Mouse (Mus musculus) testis, postnatal 10 days (tissue): ENCODE measurements at regions not wholly inside any gene's neighbourhood (a gene's known extent, or its start where the extent isn't known, plus 50 kb on each side); places are given as distances from the start of the nearest gene placed in this dataset.
A peak's percentile ranks its signal among the peaks of the same experiment; 100 is the strongest.
"Not testable (repeated sequence)": the region's sequence is repeated elsewhere in the genome, so short reads cannot be mapped to it uniquely, and the experiment has no call there.

Experiments
- DNase-seq: peaks from one replicate; pipeline ENCODE4 v3.0.0; 2021; ENCODE audit warnings: low spot score

DNA sequence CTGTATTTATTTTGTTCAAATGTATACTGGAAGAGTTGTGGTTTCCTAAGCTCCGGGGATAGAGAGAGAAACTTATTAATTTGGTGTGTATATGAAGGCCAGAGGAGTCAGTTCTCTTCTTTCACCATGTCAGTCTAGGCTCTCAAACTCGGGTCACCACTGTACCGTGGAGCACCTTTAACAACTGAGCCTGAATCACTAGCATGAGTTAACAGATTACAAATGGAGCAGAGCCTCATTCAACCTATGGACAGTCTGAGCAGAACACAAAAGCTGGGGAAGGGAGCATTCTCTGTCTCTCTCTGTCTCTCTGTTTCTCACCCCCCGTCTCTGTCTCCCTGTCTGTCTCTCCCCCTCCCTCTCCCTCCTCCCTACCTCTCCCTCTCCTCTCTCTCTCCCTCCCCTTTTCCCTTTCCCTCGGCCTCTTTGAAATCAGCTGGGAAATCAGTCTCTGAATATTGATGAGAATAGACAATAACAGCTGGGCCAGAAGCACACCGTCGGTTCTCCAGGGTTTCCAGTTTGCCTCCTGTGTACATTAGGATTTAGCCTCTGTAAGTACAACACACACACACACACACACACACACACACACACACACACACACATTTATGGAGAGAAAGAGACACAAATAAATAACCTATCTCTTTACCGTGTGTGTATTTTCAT lies 200.4 kb upstream of the 1700056E22Rik start:
- no peak for DNase-seq

DNA sequence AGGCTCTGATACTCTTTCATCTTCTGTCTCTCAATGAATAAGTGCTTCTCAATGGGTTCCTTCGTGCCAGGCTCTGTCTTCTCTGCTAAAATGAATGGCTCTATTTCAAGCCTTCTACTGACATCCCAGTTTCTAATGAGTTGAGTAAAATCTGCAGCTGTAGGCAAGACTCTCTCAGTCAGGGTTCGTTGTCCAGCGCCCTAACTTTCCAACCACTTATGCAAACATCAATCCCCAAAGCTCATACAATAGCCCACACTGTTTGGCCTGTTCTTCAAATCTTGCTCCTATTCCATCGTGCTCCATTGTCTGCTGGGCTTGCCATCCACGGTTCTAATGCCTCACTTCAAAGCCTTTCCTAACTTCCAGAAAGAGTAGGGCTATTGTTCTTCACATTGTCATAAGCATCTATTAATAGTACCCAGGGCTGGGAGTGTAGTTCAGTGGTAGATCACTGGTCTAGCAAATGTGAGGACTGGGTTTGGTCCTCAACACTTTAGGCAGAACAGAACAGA lies 199.7 kb upstream of the 1700056E22Rik start:
- DNase-seq, result no peak

DNA sequence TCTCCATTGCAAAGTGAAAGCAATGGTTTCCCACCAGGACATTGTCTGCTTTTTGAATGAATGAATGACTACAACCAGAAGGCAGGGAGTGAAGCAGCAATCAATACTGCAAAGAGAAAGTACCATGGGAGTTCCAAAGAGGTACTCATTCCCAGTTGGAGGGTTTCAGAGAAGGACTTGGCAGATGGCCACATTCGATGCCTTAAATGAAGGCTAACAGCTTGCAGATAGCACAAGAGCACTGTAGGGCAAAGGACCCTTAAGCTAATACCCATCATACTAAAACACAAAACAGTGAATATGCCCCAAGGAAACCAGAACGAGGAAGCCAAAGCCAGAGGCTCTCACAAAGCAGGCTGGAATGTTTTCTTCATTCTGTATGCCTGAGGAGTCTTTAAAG lies 188.2 kb upstream of the 1700056E22Rik start:
- DNase-seq, result no peak

DNA sequence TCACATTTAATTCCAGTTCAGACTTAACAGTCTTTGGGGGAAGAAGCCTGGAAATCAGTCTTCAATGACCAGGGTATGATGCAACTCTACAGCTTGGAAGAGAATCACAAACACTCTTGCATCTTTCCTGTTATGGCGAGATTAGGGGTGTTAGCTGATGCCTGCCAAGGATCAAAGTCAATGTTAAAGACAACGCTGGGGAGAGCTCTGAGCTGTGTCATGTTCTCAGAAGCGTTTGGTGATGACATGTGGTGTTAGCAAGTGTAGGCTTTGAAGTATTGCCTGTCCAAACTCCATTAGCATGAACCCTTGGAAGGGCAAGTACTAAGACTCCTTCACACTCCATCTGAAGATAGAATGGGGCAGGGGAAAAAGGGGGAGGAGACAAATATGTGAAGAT lies 187.7 kb upstream of the 1700056E22Rik start:
- no peak for DNase-seq

DNA sequence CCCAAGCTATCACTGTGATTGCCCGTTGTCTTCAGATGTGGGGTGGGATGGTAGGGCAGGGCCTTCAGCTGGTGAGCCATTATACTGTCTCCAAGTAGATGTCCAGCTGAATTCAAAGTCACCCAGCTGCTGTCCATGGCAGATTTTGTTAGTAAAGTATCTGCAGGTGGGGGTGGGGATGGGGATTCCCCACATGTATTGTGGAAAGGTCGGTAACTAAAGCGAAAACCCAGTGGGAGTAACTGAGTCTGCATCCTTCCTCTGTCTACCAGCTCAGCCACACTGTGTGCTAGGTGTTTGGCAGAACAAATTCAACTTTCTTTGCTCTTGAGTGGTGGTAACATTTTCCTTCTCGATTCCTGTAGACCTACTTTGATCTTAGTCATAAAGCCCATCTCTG lies 163.2 kb upstream of the 1700056E22Rik start:
- DNase-seq, result no peak

DNA sequence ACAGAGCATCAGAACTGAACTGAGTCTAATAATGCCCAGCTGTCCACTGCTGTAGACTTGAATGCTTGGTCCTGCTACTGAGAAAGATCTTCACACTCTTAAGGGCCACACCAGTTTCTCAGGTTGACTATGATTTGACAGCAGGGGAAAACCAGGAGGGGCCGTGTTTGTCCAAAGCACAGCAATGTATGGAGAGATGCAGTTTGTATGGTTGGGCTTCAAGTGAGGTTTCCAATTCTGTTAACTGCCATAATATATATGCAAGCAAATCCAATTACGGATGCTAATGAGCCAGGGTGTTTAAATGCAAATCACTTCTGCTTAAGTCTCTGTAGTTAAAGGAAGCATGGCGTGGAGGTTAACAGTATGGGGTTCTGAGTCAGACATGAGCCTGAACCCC lies 157.2 kb upstream of the 1700056E22Rik start:
- DNase-seq, result no peak

DNA sequence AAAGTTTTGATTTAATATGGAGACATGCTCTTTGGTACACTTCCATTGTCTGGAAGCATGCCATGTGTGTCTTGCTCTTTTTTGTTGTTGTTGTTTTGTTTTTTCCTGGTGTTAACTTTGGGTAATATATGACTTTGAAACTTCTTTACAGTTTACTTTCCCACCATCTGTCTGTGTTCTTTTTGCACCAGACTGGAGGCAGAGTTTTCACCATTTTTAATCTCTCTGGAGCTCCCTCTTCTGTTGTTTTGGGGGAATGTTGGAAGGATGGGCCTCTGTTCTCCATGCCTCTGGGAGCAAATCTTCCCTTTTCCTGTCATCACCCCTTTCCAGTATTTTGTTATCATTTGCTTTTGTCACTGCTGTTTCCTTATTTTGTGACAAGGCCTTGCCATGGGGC lies 153.5 kb upstream of the 1700056E22Rik start:
- no peak for DNase-seq

DNA sequence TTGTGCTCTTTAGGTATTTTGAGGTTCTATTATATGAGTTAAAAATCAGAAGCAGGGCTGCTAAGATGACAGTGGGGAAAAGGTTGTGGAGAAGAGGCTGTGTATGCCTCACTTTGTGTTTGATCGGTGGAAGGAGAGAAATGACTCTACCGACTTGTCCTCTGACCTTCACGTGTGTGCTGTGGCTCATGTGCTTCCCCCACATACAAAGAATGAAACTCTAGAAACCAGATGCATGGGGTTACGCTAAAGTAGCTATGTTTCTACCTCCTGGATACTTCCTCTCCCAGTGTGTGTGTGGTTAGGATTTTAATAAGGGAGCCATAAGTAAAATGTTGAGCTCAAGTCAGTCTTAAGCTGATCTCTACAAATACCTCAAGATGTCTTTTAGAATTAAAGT lies 148.1 kb upstream of the 1700056E22Rik start:
- DNase-seq, result no peak

DNA sequence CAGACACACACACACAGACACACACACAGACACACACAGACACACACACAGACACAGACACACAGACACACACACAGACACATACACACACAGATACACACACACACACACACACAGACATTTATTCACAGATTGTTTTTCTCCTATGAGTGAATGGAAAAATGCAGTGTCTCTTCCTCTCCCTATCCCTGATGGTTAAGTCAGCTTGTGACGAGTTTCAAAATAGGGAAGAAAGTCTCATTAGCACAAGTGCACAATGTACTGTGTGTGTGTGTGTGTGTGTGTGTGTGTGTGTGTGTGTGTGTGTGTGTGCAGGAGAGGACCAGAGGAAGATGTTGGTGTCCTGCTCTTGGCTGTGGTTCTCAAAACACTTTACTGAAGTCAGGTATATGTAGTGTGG lies 140.3 kb upstream of the 1700056E22Rik start:
- peak; percentile 16 for DNase-seq

DNA sequence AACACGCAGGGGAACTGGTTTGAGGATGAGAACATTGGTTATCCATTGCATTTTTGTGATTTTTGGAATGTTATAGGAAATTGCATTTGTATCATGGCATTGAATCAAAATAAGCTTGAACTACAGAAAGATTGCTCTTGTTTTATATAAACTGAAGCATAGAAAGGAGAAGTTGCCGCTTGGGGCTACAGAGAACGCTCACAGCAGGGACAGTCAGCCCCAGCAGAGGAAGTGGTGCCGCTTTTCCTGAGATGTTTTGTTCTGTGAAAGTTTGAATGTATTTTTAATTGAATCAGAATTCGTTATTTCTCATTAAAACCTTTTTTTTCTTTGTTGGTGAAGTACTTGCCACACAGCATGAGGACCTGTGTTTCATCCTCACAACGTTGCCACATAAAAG lies 139.6 kb upstream of the 1700056E22Rik start:
- no peak for DNase-seq

DNA sequence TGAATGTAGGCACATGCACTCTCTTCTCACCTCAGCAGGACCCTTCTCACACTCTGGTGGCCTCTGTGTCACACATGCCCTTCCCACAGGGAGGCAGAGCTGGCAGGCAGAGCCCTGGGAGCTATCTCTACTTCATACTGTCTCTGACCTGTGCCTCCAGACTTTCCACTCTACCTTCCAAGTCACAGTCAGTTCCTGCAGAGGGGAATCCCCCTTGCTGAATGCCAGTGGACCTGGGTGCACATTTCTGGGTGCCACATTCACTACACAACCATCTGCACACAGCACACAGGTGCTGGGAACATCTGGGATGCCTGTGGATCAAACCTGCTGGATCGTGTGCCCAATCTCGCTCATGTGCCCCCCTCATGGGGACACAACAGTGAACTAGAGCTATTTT lies 138.9 kb upstream of the 1700056E22Rik start:
- peak; percentile 21 for DNase-seq

DNA sequence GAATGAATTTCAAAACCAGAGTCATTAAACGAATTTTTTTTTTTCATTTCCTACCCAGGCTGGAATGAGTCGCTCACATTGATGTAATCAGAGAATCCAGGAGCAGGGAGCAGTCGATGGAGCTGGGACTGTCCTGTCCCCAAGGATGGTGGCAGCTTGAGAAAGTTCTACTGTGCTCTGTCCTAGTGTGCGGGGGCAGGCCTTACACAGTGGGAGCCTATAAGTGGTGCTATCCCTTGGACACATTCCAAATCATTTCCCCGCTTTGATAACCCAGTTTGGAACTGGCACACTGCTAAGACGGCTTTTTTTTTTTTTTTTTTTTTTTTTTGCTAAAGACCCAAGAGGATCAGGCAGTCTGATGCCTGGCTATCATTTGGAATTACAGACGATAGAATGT lies 137.5 kb upstream of the 1700056E22Rik start:
- DNase-seq, result no peak

DNA sequence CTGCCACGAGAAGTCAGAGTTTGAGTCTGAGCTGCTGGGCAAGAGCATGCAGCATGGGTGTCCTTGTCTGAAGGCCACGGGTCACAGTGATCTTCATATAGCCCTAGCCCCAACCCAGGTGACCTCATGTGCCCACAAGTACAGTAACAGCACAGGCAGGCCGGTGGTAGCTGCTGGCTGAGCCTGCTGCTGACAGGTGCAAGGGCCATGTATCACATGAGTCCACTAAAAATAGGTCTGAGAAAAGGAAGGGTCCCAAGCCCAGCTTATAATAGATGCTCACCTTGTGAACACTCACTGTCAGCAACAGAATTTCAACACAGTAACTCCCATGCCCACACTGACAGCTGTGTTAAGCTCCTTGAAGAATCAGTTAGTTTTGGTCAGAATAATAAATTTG lies 136.8 kb upstream of the 1700056E22Rik start:
- DNase-seq, result no peak

DNA sequence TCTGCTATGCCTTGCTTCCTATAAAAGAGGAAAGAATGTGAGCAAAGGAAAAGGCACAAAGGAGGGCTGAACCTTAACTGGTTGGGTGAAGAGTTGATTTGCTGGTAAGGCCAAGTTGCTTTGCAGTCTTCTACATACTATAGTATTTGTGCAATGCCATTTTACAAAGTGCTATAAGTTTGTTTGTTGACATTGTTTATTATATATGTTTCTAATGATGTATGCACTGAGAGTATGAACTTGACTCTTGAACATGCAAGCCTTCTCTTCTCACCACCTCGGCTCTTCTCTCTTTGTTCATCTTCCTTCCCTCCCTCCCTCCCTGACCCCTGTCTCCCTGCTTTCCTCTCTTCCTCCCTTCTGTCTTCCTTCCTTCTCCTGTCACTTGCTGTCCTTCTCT lies 135.9 kb upstream of the 1700056E22Rik start:
- no peak for DNase-seq

DNA sequence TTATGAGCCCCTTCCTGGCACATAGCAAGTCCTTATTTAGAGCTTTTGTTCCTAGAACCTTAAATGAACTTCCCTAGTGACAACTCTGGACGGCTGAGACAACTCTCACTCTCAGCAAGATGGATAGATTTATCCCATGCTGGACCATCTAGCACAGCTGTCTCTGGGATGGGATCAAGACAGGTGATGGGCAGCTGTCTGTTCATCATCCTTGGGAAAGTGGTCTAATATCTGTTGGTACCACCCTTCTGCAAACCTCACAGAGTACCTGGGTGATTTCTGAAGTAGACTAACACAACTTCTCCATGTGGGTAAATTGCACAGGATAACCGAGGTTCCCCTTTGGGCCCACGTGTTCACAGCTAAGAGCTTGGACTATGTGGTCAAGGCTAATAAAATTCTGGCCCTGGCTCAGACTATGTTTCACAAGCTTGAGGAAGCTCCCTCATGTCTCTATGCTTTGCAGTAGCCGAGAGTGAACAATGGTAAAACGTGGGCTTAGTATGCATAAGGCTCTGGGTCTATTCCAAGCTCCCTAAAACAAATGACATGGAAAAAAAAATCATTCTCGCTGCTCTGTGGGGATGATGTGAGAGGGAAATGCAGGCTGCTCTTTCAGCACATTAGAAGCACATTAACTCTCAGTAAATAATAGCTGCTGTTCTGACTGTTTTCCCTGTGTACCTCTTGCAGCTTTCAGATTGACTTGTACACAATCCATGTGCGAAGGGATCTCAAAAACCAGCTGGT lies 135.1 kb upstream of the 1700056E22Rik start:
- DNase-seq, result no peak

DNA sequence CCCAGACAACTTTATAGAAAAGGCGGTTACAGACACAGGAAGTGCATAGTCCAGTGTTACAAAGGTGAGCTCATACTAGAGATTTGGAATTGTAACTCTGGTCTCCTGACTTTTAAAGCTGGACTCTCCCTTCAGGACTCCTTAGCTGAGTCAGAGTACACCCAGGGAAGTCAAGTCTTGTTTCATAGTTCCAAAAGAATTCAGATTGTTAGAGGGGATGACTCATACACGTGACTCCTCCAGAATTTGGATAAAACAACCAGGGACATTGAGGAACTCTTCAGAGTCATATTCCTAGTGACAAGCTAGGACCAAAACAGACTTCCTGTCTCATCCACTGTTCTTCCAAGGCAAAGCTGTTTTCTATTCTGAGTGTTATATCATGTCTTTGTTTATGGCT lies 132.8 kb upstream of the 1700056E22Rik start:
- no peak for DNase-seq

DNA sequence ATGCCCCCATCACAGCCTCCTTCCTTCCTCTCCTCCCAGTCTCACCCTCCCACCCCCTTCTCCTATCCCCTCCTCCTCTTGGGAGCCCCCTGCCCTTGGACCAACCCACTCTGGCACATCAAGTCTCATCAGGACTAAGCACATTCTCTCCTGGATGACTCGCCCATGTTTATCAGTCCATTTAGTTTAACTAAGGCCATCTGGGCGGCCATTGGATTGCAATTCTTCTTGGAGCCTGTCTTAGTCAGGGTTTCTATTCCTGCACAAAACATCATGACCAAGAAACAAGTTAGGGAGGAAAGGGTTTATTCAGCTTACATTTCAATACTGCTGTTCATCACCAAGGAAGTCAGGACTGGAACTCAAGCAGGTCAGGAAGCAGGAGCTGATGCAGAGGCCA lies 128.4 kb upstream of the 1700056E22Rik start:
- not testable (repeated sequence) for DNase-seq

DNA sequence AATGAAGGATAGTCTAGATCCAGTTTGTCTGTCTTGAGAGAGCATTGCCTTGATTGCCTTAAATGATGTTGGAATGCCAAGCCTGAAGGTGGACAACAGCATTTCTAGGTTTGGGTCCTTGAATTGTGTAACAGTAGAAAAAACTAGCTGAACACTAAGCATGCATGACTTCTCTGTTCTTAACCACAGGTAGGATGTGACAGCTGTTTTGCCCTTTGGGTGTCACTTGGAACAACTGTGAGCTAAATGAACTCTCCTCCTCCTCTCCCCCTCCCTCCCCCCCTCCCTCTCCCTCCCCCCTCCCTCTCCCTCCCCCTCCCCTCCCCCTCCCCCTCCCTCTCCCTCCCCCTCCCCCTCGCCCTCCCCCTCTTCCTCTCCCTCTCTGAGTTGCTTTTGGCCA lies 113.6 kb upstream of the 1700056E22Rik start:
- no peak for DNase-seq

DNA sequence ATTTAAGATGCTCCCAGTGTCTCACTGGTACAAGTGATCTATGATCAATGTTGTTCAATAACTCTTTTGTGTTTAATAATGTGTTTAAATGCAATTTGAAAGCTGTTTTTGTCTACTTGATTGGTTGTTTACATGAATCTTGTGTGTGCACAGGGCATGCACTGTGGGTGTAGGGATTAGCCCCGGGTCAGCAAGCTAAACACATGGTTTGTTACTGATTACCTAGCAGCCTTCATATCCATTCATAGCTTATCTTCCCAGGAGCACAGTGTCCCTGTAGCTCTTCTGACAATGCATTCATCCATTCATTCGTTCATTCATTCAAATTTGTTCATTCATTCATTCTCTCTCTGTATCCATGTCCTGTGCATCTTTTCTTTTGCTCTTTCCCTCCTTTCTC lies 108.9 kb upstream of the 1700056E22Rik start:
- DNase-seq, result no peak

DNA sequence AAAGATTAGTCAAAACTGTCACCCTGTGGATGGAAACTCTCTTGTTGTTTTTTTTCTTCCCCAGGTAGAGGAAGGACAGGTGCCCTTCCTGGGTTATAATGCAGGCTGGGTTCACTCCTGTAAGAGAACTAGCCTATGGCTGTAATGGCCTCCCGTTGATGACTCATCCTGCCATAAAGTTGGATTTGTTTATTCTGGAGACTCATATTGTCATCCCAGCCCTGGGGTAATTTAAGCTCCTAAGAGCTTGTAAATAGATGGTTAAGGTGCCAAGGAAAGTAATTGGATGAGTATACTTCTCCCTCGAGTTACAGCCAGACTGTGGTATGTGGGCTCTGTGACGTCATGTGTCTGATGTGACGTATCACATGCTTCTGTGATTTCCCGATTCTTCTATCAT lies 106.4 kb upstream of the 1700056E22Rik start:
- no peak for DNase-seq

DNA sequence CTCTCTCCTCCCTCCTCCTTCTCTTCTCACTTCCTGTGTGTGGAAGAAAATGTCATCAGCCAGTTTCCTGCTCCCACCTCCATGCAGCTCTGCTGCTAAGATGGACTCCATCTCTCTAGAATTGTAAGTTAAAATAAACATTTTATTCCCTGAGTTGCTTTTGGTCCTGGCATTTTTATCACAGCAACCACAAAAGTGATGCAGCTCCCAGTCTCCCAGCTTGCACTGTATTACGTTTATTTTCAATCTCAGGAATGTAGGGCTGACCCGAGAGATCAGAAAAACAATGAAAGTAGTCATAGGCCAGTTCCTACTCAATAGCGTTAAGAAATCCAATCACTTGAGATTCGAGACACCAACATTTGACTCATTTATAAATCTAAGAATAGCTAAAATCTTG lies 106.0 kb upstream of the 1700056E22Rik start:
- DNase-seq, result no peak

DNA sequence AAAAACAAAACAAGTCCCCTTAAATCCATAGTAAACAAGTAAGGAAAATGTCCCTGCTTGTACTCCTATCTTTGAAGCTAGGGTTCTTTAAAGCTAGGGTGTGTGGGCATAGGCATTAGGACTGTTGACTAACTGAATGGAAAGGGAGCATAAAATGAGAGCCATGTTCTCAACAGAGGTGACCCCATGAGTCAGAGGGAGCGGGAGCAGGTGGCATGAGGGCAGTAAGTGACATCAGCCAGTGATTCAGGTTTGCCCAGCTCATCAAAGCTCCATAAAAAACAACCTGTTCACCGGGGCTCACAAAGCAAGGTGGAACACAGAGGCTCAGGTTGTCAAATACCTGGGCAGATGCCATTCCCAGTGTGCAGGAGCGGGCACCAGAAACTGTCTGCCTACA lies 104.6 kb upstream of the 1700056E22Rik start:
- DNase-seq, result no peak

DNA sequence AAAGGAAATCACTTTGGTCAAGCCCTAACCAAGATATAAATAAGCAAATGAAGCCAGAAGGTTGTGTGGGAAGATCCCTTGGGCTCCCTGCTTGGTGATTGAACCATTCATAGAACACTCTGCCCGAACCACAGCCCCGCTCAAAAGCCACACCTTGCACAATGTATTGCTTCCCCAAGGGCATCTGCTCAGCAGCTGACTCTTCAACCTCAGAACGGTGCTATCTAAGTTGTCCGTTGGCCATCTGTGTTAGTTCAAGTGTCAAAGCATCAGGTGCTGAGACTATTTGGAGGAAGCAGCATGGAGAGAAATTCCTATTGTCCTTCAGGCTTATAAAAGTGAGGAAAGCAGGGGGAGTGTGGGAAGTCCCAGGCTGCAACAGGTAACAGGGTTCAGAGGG lies 96.8 kb upstream of the 1700056E22Rik start:
- DNase-seq, result no peak

DNA sequence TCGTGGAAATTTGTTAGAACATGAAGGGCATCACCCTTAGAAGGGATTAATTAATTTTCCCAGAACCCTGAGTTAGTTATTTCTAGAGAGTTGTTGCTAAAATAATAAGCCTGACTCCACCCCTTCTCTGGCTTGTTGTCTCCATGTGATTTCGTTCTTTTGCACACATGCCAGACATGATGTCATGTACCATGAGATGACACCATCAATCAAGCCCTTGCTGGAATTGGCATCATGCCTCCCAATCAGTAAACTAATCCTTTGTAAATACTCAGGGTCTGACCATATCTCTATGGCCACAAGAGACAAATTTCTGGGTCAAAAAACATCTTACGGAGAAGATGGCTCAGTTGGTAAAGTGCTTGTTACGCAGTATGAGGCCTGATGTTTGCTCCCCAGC lies 93.2 kb upstream of the 1700056E22Rik start:
- DNase-seq, result no peak
